Mouse (Mus musculus): ENCODE measurements around the gene Nlrx1. TPM values are rescaled to one million over a fixed set of nuclear protein-coding genes. Genes with fewer than 3 reads are reported as not detected.

The Nlrx1 gene
- polyA plus RNA-seq, 1 experiment from 2014 or later, result 3.5 TPM

DNA sequence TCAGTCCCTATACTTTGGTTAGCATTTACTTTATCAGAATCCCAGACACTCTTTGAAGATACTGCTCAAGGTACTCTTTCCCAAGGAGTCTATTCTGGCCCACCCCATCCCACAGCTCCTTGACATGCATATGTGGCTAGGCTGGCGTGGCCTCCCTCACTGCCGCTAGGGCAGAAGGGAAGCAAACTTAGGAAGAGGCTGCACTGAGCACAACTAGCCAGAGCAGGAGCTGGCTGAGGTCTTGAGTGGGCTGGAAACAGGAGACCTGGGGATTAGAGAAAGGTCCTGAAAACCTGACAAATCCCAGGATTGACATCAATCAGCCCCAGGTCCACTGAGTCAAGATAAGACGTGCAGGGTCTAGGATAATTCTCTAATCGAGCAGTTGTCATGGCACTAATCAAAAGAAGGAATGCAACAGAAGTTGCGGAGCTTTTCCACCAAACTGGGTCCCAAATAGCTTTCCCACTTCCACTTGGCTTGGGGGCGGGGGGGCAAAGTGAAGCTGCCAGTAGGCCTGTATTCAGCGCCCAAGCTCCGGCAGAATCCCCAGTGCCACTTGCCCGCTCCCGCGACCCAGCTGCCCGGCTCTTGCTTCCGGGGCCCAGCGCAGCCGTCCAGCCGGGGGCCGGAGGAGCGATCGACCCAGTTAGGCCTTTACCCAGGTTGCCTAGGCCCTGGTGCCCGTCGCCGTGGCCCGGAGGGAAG lies 926 bp downstream of the Nlrx1 start:
- ATAC-seq, result 0 out of 2 replicates have a peak, but pooled peaks have one; percentile 35

DNA sequence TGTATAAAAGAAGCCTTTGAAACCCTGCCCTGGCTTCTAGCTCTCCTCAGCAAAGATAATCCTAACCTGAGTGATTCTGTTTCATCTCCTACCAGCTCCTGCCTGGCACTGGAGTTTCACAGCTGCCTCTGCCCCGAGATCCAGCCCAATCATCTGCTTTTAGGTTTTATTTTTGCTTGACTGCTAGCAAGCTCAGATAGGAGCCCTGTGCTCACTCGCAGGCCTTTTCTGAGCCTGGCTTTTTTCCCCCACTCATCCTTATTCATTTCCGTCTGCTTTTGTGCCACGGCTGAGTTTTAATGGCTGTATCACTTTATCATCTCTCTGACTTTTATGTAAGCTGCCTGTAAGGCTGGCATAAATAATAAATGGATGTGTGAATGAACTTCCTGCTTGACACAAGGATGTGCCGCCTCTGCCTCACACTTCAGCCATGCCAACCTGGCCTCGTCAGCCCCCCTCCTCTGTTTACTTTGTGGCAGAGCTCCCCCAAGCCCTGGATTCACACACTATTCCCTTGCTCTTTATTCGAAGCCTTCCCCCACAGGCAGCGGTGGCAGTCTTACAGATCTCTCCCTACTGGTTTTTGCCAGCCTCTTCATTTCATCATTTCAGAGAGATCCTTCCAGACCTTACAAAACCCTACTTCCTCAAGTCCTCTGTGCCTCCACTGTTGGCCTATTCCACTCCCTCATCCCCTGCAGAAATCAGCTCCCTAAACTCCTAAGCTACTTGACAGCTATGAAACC lies 1.7 kb downstream of the Nlrx1 start:
- 62% methylated on average over 8 of the region's 8 CpGs for WGBS
- peaks cover 33% of the 10 kb centered on the region for H3K4me1 ChIP-seq (replicated peaks)
- no peaks in the 10 kb centered on the region for H3K9me3 ChIP-seq
- H3K4me2 ChIP-seq (replicated peaks), result peak overlapping the region; percentile 52; the same call in 1 of the 2 replicates
- no peak for ATAC-seq
- 0 out of 2 replicates have a peak overlapping the region, but pooled peaks have one; percentile 8 for H3K9ac ChIP-seq (replicated peaks)
- no peak overlapping the region for H3K4me3 ChIP-seq (replicated peaks)
- no peaks in the 10 kb centered on the region for H3K27me3 ChIP-seq
- H3K36me3 ChIP-seq, result no peaks in the 10 kb centered on the region
- peak overlapping the region; percentile 72 for H3K27ac ChIP-seq

More for the DNA sequence above, 926 bp downstream of the Nlrx1 start:
- Histone ChIP-seq H3K4me1 (replicated peaks) (peaks cover 33% of the 10 kb centered on the region), H3K9me3 (no peaks in the 10 kb centered on the region), H3K4me2 (replicated peaks) (peak overlapping the region; percentile 52), H3K27me3 (no peaks in the 10 kb centered on the region), H3K9ac (replicated peaks) (peak overlapping the region; percentile 56), H3K27ac (peak overlapping the region; percentile 72), H3K4me3 (replicated peaks) (peak overlapping the region; percentile 33), H3K36me3 (0 out of 2 replicates have a peak, but pooled peaks cover under 1% of the 10 kb centered on the region)
- WGBS, result 3% methylated on average over 23 of the region's 23 CpGs

DNA sequence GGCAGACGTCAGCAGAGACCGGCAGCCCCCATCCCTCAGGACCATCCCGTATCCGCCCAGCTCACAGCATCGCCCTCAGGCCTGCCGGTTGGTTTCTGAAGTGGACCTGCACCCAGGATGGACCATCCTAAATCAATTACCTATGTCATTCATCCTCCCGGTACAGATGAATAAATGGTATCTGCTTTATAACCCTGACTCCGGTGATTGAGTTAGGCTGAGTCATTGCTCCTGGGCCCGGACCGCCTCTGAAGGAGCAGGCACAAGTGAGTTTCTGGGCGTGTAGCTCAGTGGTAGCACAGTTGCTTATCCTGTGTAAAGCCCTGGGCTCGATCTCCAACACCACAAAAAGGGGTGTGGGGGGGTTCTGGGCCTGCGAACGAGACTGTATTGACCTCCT lies 7.0 kb downstream of the Nlrx1 start:
- no peak for ATAC-seq
- H3K27me3 ChIP-seq, result no peaks in the 10 kb centered on the region
- H3K4me3 ChIP-seq (replicated peaks), result no peak overlapping the region
- no peak overlapping the region for H3K4me2 ChIP-seq (replicated peaks)
- 83% methylated on average over 14 of the region's 14 CpGs for WGBS
- peaks cover 13% of the 10 kb centered on the region for H3K4me1 ChIP-seq (replicated peaks)
- H3K36me3 ChIP-seq, result no peaks in the 10 kb centered on the region
- H3K9me3 ChIP-seq, result no peaks in the 10 kb centered on the region
- H3K9ac ChIP-seq (replicated peaks), result no peak overlapping the region
- no peak overlapping the region for H3K27ac ChIP-seq

DNA sequence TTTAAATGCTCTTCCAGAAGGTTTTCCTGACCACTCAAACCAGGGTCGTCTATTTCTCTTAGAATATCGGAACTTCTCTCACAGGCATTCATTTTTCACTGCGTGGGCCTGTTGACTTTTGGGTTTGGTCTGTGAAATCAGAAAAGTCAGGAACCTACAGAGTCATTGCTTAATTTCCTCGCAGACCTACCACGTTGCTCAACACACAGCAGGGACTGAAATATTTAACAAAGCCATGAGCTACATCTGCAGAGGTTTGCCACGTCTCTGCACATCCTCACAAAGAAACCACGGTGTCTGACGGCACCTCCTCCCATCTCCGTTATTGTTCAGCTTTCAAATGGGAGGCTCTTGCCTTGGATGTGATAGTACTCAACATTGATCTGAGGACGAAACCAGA lies 9.4 kb downstream of the Nlrx1 start:
- Histone ChIP-seq H3K36me3 (no peaks in the 10 kb centered on the region), H3K9me3 (no peaks in the 10 kb centered on the region), H3K9ac (replicated peaks) (no peak overlapping the region), H3K27ac (no peak overlapping the region), H3K4me1 (replicated peaks) (peaks cover 22% of the 10 kb centered on the region), H3K27me3 (no peaks in the 10 kb centered on the region), H3K4me2 (replicated peaks) (no peak overlapping the region), H3K4me3 (replicated peaks) (no peak overlapping the region)
- WGBS, result 80% methylated on average over 10 of the region's 10 CpGs
- ATAC-seq, result no peak

DNA sequence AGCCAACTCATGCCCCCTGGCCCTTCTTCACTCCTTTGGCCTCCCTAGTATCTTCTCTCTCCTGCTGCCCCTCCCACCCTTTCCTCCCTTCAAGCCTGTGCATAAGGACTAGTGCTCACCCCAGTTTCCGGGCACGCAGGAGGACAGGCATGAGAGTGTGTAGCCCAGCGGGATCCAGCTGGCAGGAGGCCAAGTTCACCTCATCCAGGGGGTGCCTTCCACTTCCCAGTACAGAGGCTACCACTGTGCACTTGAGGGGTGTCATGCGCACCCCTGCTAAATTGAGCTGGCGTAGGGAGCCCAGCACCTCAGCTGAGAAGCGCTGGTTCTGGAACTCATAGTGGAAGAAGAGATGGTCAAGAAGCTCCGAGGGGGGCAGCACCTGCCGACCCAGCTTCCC lies 12.2 kb downstream of the Nlrx1 start:
- H3K9me3 ChIP-seq, result no peaks in the 10 kb centered on the region
- H3K27ac ChIP-seq, result no peak overlapping the region
- H3K27me3 ChIP-seq, result no peaks in the 10 kb centered on the region
- H3K4me2 ChIP-seq (replicated peaks), result no peak overlapping the region
- no peaks in the 10 kb centered on the region for H3K36me3 ChIP-seq
- no peak overlapping the region for H3K9ac ChIP-seq (replicated peaks)
- H3K4me1 ChIP-seq (replicated peaks), result peaks cover 38% of the 10 kb centered on the region
- WGBS, result 87% methylated on average over 8 of the region's 8 CpGs
- H3K4me3 ChIP-seq (replicated peaks), result no peak overlapping the region
- ATAC-seq, result no peak

DNA sequence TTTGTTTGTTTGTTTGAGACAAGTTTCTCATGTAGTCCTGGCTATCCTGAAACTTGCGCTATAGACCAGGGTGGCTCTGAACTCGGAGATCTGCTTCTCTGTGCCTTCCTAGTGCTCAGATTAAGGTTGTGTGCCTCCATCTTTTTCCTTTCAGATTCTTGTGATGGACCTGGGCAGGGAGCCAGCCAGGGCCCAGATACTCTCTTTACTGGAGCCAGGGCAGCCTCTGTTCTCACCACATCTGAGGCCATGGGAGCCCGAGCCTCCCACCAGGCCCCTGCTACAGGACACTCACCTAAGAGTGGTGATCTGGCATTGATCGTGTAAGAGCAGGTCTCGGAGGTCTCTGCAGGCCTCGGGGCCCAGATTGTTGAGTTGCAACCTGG lies 13.3 kb downstream of the Nlrx1 start:
- no peak overlapping the region for H3K4me3 ChIP-seq (replicated peaks)
- H3K4me2 ChIP-seq (replicated peaks), result peak overlapping the region; percentile 22
- H3K36me3 ChIP-seq, result no peaks in the 10 kb centered on the region
- no peaks in the 10 kb centered on the region for H3K27me3 ChIP-seq
- H3K27ac ChIP-seq, result peak overlapping the region; percentile 81
- WGBS, result 37% methylated on average over 6 of the region's 6 CpGs
- H3K9ac ChIP-seq (replicated peaks), result no peak overlapping the region
- H3K4me1 ChIP-seq (replicated peaks), result peaks cover 45% of the 10 kb centered on the region
- ATAC-seq, result peak; percentile 51
- no peaks in the 10 kb centered on the region for H3K9me3 ChIP-seq

DNA sequence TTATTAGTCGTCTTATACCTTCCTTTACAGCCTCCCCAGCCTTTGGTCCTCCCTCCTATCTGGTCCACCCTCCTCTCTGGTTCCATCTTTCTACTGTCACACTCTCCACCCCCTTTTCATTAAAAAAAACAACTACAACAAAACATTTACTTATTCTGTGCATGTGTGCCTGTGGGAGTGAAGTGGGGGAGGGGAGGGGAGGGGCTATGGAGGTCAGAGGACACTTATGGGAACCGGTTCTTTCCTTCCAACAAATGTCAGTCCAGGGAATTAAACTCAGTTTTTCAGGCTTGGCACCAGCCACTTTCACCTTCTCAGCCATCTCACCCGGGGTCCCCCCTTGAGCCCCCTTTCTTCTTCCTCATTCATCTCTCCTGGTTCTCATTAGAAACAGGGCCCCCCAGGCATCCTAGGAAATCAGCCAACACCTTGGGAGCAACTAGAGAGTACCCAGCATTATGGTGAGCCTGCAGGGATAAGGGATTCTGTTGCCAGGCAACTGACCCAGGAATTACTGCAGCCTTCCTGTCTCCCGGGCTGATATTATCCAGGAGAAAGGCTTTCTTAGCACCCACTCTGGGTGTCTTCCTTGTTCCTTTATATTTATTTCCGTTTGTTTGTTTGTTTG lies 13.8 kb downstream of the Nlrx1 start:
- Histone ChIP-seq H3K36me3 (no peaks in the 10 kb centered on the region), H3K9ac (replicated peaks) (no peak overlapping the region), H3K27ac (peak overlapping the region; percentile 81), H3K4me2 (replicated peaks) (peak overlapping the region; percentile 22), H3K27me3 (no peaks in the 10 kb centered on the region), H3K4me1 (replicated peaks) (peaks cover 50% of the 10 kb centered on the region), H3K9me3 (no peaks in the 10 kb centered on the region), H3K4me3 (replicated peaks) (no peak overlapping the region)
- peak; percentile 81 for ATAC-seq
- WGBS, result 0% methylated on average over 5 of the region's 5 CpGs

DNA sequence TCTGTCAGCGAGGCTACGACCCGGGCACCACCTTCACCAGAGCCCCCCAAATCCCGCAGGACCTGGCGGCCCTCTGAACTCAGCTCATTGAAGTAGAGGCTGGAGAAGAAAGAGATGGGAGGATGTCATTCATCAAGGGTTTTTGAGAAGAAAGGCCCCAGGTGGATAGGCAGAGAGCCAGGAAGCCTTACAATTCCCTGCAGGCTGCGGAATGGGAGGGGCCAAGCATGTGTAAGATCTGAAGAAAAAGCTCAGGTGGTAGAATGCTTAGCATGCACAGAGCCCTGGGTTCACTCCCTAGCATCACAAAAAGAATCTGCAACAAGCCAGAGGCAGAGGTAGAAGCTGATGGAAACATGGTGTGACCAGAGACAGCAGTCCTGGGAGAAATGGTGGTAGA lies 15.0 kb downstream of the Nlrx1 start:
- ATAC-seq, result no peak
- Histone ChIP-seq H3K4me1 (replicated peaks) (peaks cover 54% of the 10 kb centered on the region), H3K4me2 (replicated peaks) (no peak overlapping the region), H3K9me3 (no peaks in the 10 kb centered on the region), H3K27me3 (0 out of 2 replicates have a peak, but pooled peaks cover 4% of the 10 kb centered on the region), H3K36me3 (no peaks in the 10 kb centered on the region), H3K27ac (peak overlapping the region; percentile 81), H3K9ac (replicated peaks) (no peak overlapping the region), H3K4me3 (replicated peaks) (no peak overlapping the region)
- WGBS, result 66% methylated on average over 6 of the region's 6 CpGs

DNA sequence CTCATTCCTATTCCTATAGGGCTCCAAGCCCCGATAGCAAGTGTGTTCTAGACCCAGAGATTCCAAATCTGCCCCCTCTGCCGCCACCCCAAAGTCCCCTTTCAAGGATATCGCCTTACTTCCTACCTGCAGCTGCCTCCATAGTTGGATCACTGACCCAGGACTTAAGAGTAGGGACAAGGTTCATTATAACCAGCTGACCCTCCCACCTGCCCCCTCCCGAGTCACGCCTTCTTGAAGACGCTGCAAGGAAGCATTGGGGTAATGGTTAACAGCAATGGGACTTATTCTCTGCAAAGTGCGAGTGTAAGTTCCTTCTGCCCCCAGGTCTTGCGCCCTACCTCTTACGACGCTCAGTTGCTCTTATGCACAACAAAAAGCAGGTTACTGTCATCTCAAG lies 17.1 kb downstream of the Nlrx1 start, which contains the start of gene Pdzd3:
TSS of gene Pdzd3 (minus strand) at position 158 of the 400 bp plus-strand sequence.
- Histone ChIP-seq H3K36me3 (no peaks in the 10 kb centered on the region), H3K4me2 (replicated peaks) (no peak within 1 kb of the TSS), H3K9me3 (no peaks in the 10 kb centered on the region), H3K4me3 (replicated peaks) (no peak within 1 kb of the TSS), H3K4me1 (replicated peaks) (peaks cover 54% of the 10 kb centered on the region), H3K9ac (replicated peaks) (no peak within 1 kb of the TSS), H3K27me3 (0 out of 2 replicates have a peak, but pooled peaks cover 4% of the 10 kb centered on the region), H3K27ac (no peak within 1 kb of the TSS)
- no peak for ATAC-seq
- WGBS, result 89% methylated on average over 10 of the region's 10 CpGs

DNA sequence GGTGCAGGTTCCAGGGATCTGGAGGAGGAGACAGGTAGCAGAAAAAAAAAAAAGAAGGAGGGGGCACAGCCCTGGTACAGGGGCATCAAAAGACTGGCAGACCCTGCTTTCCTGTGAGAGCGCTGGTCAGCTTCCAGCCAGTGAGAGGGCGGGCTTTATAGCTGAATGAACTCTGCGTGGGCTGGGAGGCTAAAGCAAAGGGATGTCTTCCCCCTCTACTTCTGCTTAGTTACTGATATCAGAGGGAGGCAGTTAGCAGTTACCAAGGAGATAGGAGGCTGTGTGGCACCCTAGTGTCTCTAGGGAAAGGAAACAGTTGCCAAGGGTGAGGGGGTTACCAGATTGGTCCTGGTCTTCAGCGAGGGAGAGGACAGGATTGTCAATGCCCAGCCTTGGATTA lies 18.0 kb downstream of the Nlrx1 start:
- Histone ChIP-seq H3K9me3 (no peaks in the 10 kb centered on the region), H3K4me1 (replicated peaks) (peaks cover 46% of the 10 kb centered on the region), H3K9ac (replicated peaks) (no peak overlapping the region), H3K4me2 (replicated peaks) (no peak overlapping the region), H3K27me3 (0 out of 2 replicates have a peak, but pooled peaks cover 4% of the 10 kb centered on the region), H3K27ac (no peak overlapping the region), H3K36me3 (no peaks in the 10 kb centered on the region), H3K4me3 (replicated peaks) (no peak overlapping the region)
- ATAC-seq, result no peak
- 39% methylated on average over 4 of the region's 4 CpGs for WGBS

DNA sequence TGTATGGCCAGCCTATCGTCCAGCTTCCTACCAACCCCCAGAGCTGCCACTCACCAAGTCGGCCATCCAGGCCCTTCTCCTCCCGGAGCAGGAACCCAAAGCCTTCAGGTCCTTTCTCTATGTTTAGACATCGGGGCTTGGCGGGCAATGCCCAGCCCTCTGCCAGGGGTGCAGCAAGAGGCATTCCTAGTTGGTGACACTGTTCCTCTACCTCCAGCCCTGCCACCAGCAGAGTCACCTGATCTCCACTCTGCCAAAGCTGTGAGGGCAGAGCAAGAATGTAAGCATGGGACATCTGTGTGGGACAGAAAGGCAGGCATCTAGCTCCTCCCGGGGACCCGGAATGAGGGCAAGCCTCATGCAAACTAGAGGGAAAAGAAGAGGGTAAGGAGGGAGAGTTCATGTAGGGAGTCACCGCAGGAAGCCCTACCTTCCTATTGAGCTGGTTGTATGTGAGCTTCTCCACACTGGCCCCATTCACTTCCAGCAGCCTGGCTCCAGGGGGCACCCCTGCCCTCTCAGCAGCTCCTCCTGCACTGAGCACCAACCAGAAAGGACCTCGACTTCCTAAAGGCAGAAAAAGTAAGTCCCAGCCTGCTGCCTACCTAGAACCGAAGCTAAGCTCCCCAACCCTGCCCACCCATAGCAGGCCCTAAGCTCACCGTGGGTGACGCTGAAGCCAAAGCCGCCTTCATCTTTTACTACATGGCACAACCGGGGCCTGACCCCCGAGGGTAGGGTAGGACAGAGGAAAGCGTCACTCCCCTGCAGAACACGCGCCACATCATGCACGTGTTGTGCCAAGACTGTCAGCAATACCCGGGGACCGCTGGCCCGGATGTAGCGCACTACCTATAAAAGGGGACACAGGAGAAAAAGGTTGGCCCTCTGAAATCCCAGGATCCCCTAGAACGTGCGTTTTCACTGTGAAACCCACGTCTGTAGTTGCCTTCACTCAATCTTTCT lies 18.9 kb downstream of the Nlrx1 start:
- 0 out of 2 replicates have a peak, but pooled peaks cover 4% of the 10 kb centered on the region for H3K27me3 ChIP-seq
- ATAC-seq, result peak; percentile 71
- H3K4me2 ChIP-seq (replicated peaks), result no peak overlapping the region
- H3K36me3 ChIP-seq, result no peaks in the 10 kb centered on the region
- H3K27ac ChIP-seq, result no peak overlapping the region
- no peaks in the 10 kb centered on the region for H3K9me3 ChIP-seq
- peaks cover 36% of the 10 kb centered on the region for H3K4me1 ChIP-seq (replicated peaks)
- H3K4me3 ChIP-seq (replicated peaks), result no peak overlapping the region
- 0 out of 2 replicates have a peak overlapping the region, but pooled peaks have one; percentile 10 for H3K9ac ChIP-seq (replicated peaks)
- WGBS, result 46% methylated on average over 26 of the region's 26 CpGs

All from midbrain, embryonic 13.5 days (tissue).